Mouse (Mus musculus) CD4-positive helper T cell, adult 2 months (primary cell): ENCODE data around the gene Cd79b.
A peak's percentile ranks its signal among the peaks of the same experiment; 100 is the strongest.
"Not testable (repeated sequence)": the region's sequence is repeated elsewhere in the genome, so short reads cannot be mapped to it uniquely, and the experiment has no call there.

Experiments
- DNase-seq: peaks from one replicate; pipeline ENCODE4 v3.0.0-alpha.2; 2012; ENCODE audit warnings: low read depth, missing footprints, low spot score

Gene Cd79b

GRCm38 (mm10) chr11:106314333-106314812 is at the start of gene Cd79b:
Cd79b (minus strand) TSS chr11:106314762.
- DNase-seq: no peak

DNA sequence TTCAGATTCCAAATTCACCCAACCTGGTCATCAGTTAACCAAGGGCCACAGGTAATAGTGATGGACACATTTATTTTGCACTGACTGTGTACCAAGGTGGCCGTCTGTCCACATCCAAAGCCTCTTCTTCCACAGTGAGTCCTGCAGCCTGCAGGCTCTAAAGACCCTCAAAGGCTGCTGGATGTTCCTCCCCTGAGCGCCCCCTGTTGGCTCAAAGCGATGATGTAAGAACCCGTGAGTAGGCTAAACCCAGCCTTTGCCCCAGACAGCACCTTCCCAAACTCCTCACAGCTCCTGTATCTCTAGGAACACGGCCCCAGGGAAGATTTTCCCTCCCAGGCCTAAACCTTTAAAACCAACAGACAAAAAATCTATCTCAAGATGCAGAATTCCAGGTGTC is 44.8 kb upstream of the Cd79b start:
- no peak for DNase-seq

DNA sequence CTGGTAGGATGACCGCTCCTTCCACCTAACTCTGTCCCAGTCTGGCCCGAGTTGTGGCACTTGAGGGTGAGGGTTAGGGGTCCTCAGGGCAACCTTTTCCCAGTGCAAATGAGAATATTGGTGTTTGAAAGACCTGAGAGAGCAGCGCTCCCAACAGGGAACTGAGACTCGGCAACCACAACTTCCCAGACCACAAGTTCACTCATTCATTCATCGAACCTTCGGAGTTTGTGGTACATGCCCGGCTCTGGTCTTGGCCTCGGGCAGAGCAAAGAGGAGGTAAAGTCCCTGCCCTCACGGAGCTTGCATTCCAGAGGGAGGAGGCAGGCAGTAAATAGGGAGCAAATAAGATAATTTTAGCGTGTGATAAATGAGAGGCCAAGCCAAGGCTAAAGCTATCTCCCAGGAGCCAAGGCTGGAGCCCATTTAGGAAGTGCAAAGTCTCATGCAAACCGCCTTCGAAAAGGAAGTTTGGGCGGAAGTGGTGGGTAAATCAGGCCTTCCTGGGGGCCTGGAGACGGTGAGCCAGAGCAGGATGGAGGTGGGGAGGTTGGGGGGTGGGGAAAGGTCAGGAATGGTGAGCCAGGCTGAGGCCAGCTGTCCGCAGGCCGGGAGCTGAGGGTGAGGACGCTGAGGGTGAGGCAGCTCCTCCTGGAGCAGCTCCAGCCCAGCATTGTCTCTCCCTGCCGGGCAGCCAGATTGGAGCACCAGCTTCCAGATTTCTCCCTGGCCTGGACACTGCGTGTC is 41.0 kb upstream of the Cd79b start:
- peak; percentile 18 for DNase-seq

DNA sequence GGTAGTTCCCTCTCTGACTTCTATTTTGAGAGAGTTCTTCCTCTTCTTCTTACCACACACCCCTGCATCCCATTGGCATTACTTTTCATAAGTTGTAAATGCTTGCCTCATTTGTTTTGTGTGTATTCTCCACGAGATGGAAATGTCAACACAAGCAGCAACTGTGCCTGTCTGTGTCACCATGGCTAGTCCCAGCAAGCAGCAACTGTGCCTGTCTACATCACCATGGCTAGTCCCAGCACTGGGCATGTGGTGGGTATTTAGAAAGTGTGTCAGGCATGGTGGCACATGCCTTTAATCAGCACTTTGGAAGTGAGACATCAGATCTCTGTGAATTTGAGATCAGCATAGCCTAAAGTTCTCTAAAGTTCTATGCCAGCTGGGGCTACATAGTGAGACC is 39.6 kb upstream of the Cd79b start:
- no peak for DNase-seq

- no peak for DNase-seq
These were observed 38.6 kb upstream of the Cd79b start, which contains the start of gene Scn4a for GRCm38 (mm10) chr11:106353188-106353587. Scn4a (minus strand) TSS chr11:106353288.

GRCm38 (mm10) chr11:106351941-106352340 is 37.4 kb upstream of the Cd79b start:
- peak; percentile 71 for DNase-seq

DNA sequence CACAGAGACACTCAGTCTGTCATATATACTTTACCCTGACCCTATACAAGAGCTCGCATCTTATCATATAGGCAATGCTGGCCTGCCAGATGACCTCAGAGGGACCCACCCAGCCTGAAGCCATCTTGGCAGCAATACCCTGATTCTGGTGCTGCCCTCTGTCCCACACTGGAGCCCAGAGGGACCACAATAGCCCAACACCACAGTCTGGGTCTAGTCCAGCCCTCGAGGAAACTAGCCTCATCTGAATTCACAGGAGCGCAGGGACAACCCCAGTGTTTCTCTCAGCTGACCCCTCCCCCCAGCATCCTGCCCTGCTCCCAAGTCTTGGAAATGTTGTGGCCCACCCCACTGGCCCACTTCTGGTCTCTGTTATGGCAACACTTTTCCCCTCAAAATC is 36.7 kb upstream of the Cd79b start:
- no peak for DNase-seq

GRCm38 (mm10) chr11:106350853-106351252 is 36.3 kb upstream of the Cd79b start:
- DNase-seq: no peak

- DNase-seq: no peak
These were observed 35.2 kb upstream of the Cd79b start for GRCm38 (mm10) chr11:106349772-106350171.

DNA sequence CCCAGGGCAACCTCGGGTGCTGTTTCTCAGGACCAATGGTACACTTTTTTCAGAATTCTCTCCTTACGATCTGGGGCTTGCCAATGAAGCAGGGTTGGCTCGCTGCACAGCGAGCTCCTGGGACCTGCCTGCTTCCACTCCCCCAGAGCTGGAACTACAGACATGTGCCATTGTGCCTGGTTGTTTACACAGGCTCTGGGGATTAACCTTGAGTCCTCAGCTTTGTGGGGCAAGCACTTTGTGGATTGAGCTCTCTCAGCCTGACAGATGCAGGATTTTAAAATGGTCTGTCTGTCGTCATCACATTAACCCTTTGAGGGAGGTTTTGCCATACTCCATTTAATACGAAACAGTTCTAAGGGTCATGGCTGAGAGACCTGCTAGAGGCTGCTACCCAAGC is 30.3 kb upstream of the Cd79b start:
- no peak for DNase-seq

DNA sequence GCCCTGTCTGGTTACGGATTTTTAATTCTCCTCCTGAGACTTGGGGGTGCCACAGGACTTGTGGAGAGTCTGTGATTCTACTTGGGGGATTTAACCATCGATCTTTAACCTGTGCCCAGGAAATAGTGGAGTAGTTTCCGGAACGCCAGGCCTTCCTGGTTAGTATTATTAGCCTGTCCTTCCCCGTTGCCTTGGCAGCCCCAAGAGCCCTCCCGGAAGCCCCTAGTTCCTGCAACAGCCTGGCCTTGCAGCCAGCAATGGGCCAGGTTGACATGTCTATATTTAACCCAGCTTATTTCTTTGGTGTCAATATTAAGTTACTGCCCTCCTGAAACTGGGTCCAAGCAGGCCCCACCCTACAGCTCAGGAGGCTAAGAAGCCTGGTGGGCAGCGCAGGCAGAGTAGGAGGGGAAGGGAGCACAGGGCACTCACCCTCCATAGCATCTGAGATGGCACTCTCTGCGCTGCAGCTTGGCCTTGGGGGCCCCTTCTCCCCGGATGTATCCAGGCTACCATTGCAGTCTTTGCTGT is 26.5 kb upstream of the Cd79b start:
- DNase-seq: no peak

DNA sequence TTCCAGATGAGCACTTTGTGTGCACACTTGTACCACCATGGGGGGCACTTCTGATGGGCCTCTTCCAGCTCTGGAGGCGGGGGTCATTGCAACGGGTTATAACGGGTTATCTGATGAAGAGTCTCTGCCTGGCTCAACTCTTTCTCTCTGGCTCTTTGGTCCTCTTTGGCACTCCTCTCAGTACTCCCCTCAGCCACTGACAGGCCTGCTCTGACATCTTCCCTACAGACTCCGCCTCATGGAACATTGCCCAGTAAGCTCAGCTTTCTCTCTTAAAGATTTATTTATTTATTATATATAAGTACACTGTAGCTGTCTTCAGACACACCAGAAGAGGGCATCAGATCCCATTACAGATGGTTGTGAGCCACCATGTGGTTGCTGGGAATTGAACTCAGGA is 24.8 kb upstream of the Cd79b start:
- DNase-seq: not testable (repeated sequence)

DNA sequence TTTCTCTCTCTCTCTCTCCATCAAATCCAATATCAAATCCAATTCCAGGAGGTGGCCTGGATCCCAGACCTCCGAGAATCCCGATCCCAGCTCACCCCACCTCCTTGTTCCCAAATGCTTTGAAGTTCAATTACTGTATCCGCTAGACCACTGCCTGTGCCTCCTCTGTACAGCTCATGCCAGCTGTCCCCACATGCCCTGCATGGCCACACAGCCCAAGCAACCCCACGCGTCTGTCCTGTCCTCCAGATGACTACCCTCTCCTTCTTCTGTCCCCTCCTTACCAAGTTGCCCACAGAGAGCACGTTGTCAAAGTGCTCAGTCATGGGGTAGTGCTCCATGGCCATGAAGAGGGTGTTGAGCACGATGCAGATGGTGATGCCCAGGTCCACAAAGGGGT is 24.3 kb upstream of the Cd79b start:
- DNase-seq: no peak

DNA sequence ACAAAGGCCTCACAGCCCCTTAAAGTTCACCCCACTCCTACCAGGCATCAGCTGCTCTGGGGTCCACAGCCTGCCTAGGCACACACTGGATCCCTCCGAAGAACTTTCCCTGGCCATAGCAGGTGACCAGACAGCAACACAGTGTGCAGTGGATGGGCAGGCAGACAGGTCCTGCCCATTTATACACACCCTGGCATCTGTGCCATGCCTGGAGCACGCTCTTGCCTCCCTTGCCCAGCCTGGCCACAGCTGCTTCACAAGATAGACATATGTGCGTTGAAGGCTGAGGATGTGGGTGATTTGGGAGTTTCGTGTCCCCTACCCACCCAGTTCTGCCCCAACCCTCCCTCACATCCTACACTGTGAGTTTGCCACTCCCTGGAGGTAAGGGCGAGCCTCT is 23.5 kb upstream of the Cd79b start:
- DNase-seq: no peak

DNA sequence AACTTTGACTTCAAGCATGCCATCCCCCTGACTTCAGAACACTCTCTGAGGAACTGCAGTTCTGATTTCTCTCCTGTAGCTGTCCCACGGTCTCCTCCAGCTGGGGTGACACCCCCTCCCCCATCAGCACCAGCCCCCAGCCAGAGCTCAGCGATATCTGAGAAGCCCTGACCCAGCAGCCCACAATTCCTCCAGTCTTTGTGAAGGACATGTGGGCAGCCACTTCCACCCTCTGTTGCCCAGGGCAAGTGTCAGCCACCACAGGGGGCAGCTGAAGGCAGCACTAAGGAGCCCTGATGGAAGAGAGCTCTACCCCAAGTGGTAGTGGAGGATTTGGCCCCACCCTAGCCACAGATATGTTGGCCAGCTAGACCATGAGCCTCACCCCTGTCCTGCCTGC is 19.5 kb upstream of the Cd79b start:
- DNase-seq: no peak

DNA sequence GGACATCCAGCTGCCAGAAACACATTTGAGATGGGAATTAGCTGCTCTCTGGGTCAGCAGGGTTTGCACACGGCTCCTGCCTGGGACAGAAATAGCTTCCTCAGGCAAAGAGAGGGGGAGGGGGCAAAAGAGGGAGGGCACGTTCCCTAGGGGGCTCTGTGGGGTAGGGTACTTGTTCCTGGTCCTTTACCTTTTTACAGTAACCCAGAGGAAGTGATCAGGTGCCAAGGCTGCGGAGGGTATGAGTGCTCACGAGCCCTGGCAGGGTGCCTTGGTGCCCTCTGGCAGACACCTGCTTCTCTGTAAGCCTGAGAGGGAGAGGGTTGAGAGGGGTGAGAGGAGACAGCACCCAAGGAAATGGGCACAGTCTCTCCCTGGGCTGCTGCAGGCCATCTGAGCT is 17.9 kb upstream of the Cd79b start:
- no peak for DNase-seq

- DNase-seq: peak; percentile 85
These were observed 15.1 kb upstream of the Cd79b start for GRCm38 (mm10) chr11:106329682-106330081.

GRCm38 (mm10) chr11:106329128-106329527 is 14.6 kb upstream of the Cd79b start:
- DNase-seq: no peak

DNA sequence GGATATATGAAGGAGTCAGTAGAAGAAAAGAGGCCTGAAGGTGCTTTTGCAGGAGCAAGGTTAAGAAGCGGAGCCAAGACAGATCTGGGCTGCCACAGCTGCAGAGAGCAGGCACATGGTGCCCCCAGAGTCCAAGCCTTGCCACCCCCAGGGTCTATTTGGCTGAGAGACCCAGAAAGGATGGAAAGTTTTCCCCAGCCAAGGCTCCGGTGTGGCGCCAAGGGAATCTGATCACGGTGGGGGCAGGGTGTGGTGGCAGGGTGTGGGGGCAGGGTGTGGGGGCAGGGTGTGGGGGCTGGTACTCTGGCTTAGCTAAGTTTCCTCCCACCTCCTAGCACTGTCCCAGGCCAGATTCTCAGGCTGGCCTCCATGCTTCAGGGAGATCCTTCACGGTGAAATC is 14.0 kb upstream of the Cd79b start:
- no peak for DNase-seq

- DNase-seq: no peak
These were observed 11.9 kb upstream of the Cd79b start for GRCm38 (mm10) chr11:106326475-106326874.

- peak; percentile 78 for DNase-seq
These were observed 11.1 kb upstream of the Cd79b start for GRCm38 (mm10) chr11:106325566-106326206.

- no peak for DNase-seq
These were observed 10.3 kb upstream of the Cd79b start for GRCm38 (mm10) chr11:106324858-106325257.
